Mouse (Mus musculus) spleen, adult 2 months (tissue): ENCODE results near the gene Rpl36a-ps1.

Experiments used
- CTCF ChIP-seq: fragments of 200-500 bp; IDR thresholded peaks from 2 replicates; pipeline ENCODE4 v1.5.1; 2011; ENCODE audit warnings: mild to moderate bottlenecking, inconsistent platforms; ENCODE audit not compliant: insufficient read depth, insufficient read length, insufficient replicate concordance; ENCODE audit errors: extremely low read depth
- POLR2A ChIP-seq: fragments of 200-500 bp; IDR thresholded peaks from 2 replicates; pipeline ENCODE4 v1.6.1; 2011; ENCODE audit warnings: low read depth, low read length, inconsistent platforms

GRCm38 (mm10) chr14:99036039-99036438, 41.9 kb upstream of the Rpl36a-ps1 start:
- TF ChIP-seq POLR2A (no peak), CTCF (no peak)
